Mouse (Mus musculus): ENCODE measurements around the gene Thnsl1.
A peak's percentile ranks its signal among the peaks of the same experiment; 100 is the strongest.

The Thnsl1 gene

GRCm38 (mm10) chr2:21204912-21205830, at the start of gene Thnsl1, which contains the start of gene Enkur:
Gene Thnsl1 (plus strand): TSS chr2:21205724.
Gene Enkur (minus strand): TSS chr2:21205365.
- DNase-seq (ENCODE audit: extremely low spot score): peak; percentile 99

- DNase-seq (ENCODE audit: extremely low spot score): no peak
Measured at GRCm38 (mm10) chr2:21164296-21164695, 41.2 kb upstream of the Thnsl1 start.

- no peak for DNase-seq (ENCODE audit: extremely low spot score)
Measured at GRCm38 (mm10) chr2:21167916-21168315, 37.6 kb upstream of the Thnsl1 start.

GRCm38 (mm10) chr2:21172797-21173196, 32.7 kb upstream of the Thnsl1 start:
- DNase-seq (ENCODE audit: extremely low spot score): no peak

- DNase-seq (ENCODE audit: extremely low spot score): no peak
Measured at GRCm38 (mm10) chr2:21179136-21179535, 26.4 kb upstream of the Thnsl1 start.

GRCm38 (mm10) chr2:21182811-21183210, 22.7 kb upstream of the Thnsl1 start:
- no peak for DNase-seq (ENCODE audit: extremely low spot score)

GRCm38 (mm10) chr2:21187576-21187975, 17.9 kb upstream of the Thnsl1 start:
- DNase-seq (ENCODE audit: extremely low spot score): peak; percentile 37

GRCm38 (mm10) chr2:21188610-21189009, 16.9 kb upstream of the Thnsl1 start:
- no peak for DNase-seq (ENCODE audit: extremely low spot score)

- DNase-seq (ENCODE audit: extremely low spot score): no peak
Measured at GRCm38 (mm10) chr2:21191232-21191631, 14.3 kb upstream of the Thnsl1 start.

GRCm38 (mm10) chr2:21195233-21195632, 10.3 kb upstream of the Thnsl1 start:
- DNase-seq (ENCODE audit: extremely low spot score): no peak

GRCm38 (mm10) chr2:21199051-21199450, 6.5 kb upstream of the Thnsl1 start:
- DNase-seq (ENCODE audit: extremely low spot score): no peak

- DNase-seq (ENCODE audit: extremely low spot score): no peak
Measured at GRCm38 (mm10) chr2:21202754-21203153, 2.8 kb upstream of the Thnsl1 start.

- DNase-seq (ENCODE audit: extremely low spot score): no peak
Measured at GRCm38 (mm10) chr2:21205831-21206159, 271 bp downstream of the Thnsl1 start.

GRCm38 (mm10) chr2:21206278-21206677, 754 bp downstream of the Thnsl1 start:
- no peak for DNase-seq (ENCODE audit: extremely low spot score)

- no peak for DNase-seq (ENCODE audit: extremely low spot score)
Measured at GRCm38 (mm10) chr2:21211361-21211760, 5.8 kb downstream of the Thnsl1 start.

GRCm38 (mm10) chr2:21214322-21214721, 8.8 kb downstream of the Thnsl1 start:
- DNase-seq (ENCODE audit: extremely low spot score): no peak

- DNase-seq (ENCODE audit: extremely low spot score): no peak
Measured at GRCm38 (mm10) chr2:21215284-21215683, 9.8 kb downstream of the Thnsl1 start.

- DNase-seq (ENCODE audit: extremely low spot score): no peak
Measured at GRCm38 (mm10) chr2:21222453-21223384, 17.2 kb downstream of the Thnsl1 start.

- no peak for DNase-seq (ENCODE audit: extremely low spot score)
Measured at GRCm38 (mm10) chr2:21230276-21230675, 24.8 kb downstream of the Thnsl1 start.

GRCm38 (mm10) chr2:21231147-21231546, 25.6 kb downstream of the Thnsl1 start:
- no peak for DNase-seq (ENCODE audit: extremely low spot score)

GRCm38 (mm10) chr2:21234871-21235648, 29.5 kb downstream of the Thnsl1 start:
- no peak for DNase-seq (ENCODE audit: extremely low spot score)

Measured in embryo, embryonic 9.5 days (tissue).